Mouse (Mus musculus) Patski (cell line): ENCODE measurements at regions not wholly inside any gene's neighbourhood (a gene's known extent, or its start where the extent isn't known, plus 50 kb on each side); places are given as distances from the start of the nearest gene placed in this dataset.
"Not testable (repeated sequence)": the region's sequence is repeated elsewhere in the genome, so short reads cannot be mapped to it uniquely, and the experiment has no call there.

Source experiments
- ATAC-seq: fragments of 100-300 bp; one replicate; pipeline ENCODE4 v1.8.0; 2021
- CTCF ChIA-PET: fragments of 350-600 bp; sonication (Branson Sonifier 250); formaldehyde crosslinking; loops from one replicate; lab custom pipeline; 2022; ENCODE audit warnings: inconsistent platforms; lab: Charles Lee
- POLR2A ChIA-PET: fragments of 350-600 bp; sonication (Branson Sonifier 250); formaldehyde crosslinking; loops from one replicate; lab custom pipeline; 2022; ENCODE audit warnings: antibody characterized with exemption, inconsistent platforms; lab: Charles Lee
- DNase-seq: peaks from one replicate; pipeline ENCODE4 v3.0.0-alpha.2; 2011; ENCODE audit warnings: low read depth, low spot score
- H3K27me3 ChIP-seq: fragments of 371-371 bp; one replicate; pipeline ENCODE4 v1.5.1; 2021
- CTCF ChIP-seq: fragments of 100-300 bp; IDR thresholded peaks from one replicate; pipeline ENCODE4 v1.5.1; 2021
- in situ Hi-C: fragments of 300-500 bp; cut with MboI; formaldehyde crosslinking; loops from 3 replicates; pipeline ENCODE4 v1.11.1; 2018; ENCODE audit warnings: low pct_unique_long_range_greater_than_20kb, mixed read lengths

DNA sequence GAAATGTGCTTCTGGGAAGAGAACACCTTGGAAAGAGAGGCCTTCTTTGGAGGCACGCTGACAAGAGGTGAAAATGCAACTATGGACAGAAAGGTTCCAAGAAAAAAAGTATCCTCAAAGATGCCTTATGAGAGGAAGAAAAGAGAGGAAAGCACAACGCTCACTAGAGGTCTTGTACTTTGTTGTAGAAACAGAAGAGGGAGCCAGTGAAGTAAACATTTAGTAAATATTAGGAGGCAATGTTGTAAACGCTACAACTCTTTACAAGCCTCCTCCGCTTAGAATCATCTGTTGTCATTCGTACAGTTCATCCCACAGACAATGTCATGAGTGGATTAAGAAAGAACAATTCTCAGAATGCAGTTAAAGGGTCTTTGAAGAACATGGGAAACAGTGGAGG, 77.4 kb downstream of the Tfpi2 start:
- in situ Hi-C loops: no loop called here
- DNase-seq (no peak), ATAC-seq (no peak)
- ChIA-PET POLR2A (no interaction called here), CTCF (no interaction called here)
- no peak for TF ChIP-seq CTCF
- peaks cover 66% of the 10 kb centered on the region for H3K27me3 ChIP-seq

DNA sequence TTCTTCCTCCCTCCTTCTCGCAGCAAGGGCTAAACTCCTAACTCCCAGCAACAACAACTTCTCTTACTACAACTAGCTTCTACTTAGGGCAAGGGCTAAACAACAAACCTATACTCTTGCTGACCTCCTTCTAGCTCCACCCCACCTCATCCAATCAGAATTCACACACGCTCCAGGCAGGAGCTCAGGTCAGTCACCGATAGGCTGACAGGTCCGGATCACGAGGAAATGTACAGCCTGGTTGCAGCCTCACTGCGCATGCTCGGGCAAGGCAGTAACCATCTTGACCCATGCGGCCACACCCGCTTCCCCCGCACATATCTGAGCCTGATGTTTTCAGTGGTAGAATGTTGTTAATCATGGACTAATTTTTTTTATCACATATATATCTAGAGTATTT, 84.0 kb downstream of the Tfpi2 start:
- no peak for DNase-seq
- peaks cover 71% of the 10 kb centered on the region for H3K27me3 ChIP-seq
- in situ Hi-C loops: no loop called here
- ATAC-seq: no peak
- ChIA-PET POLR2A (no interaction called here), CTCF (no interaction called here)
- TF ChIP-seq CTCF: no peak

DNA sequence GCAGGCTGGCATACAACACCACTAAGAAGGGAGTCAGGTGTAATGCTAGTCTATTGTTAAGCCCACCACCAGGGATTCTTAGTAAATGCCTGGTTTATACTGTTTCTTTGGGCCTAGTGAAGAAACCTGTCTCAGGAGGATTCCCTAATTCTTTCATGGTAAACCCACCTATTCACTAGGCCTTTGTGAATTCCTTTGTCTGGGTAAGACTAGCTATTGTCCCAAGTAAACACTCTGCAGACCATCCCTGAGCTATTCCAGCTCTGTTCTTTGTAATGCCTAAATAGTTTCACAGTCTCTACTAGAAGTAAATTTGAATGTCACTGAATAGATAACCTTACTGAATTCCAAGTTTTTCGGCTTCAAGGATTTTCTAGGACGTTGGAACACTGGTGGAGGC, 111.3 kb upstream of the Calcr start:
- H3K27me3 ChIP-seq: peaks cover 12% of the 10 kb centered on the region
- POLR2A ChIA-PET, CTCF ChIA-PET, ATAC-seq, in situ Hi-C loops, DNase-seq: not testable (repeated sequence)

DNA sequence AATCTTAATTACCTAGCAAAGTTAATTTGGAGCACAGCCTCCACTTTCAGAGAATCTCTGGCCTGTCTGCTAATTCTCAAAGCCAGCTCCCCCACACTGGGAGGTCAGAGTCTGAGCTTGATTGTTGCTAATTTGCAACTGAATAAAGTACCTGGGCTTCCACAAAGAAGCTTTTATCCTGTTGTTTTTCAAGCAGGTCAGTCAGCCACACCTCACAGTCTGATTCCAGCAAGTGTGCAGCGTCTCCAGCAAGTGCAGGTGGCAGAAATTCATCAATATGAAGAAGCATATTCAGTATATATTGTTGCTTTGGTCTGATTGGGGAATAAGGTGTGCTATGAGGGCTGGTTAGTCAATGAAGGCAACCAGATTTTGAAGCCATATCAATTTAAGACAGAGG, 110.3 kb upstream of the Calcr start:
- CTCF ChIA-PET, ATAC-seq, POLR2A ChIA-PET: not testable (repeated sequence)

DNA sequence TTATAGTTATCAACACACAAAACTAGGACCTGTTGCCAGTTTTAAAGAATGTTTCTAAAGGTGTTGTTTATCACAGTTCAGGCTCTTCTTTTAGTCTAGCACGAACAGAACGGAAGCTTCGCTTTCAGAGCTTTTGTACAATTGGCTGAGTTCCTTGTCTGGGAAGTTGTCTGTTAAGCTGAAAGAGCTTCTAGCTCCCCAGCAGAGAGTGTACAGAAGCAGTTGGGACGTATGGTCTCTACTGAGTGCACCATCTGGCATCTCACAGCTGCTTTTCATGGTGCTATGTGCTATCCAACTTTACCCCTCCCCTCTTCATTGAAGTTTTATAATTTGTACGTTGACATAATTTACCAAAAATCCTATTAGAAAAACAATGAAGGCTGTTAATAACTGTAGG, 96.5 kb upstream of the Calcr start:
- in situ Hi-C loops: no loop called here
- POLR2A ChIA-PET: no interaction called here
- CTCF ChIA-PET: no interaction called here

More for the DNA sequence above, 110.3 kb upstream of the Calcr start:
- H3K27me3 ChIP-seq: peaks cover 12% of the 10 kb centered on the region
- in situ Hi-C loops, DNase-seq: not testable (repeated sequence)

DNA sequence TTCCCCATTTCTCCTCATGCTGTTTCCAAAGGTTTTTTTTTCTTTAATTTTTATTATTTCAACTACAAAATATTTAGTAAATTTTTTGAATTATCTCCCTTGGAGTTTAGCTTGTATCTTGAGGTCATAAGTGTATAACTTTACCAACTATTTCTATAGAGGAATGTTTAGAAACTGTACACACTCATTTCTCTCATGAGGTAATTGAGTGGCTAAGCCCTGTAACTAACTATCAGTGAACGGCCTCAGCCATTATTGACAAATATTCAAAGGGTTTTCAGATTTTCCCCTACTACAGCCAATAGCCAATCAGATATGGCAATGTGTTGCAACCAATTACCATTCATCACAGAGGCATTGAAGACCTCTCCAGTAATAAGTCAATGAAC, 96.1 kb upstream of the Calcr start:
- peaks cover 30% of the 10 kb centered on the region for H3K27me3 ChIP-seq
- ChIA-PET POLR2A (no interaction called here), CTCF (no interaction called here)
- in situ Hi-C loops: no loop called here
- no peak for ATAC-seq
- no peak for DNase-seq
- no peak for TF ChIP-seq CTCF

More for the DNA sequence above, 96.5 kb upstream of the Calcr start:
- DNase-seq (no peak), ATAC-seq (no peak)
- H3K27me3 ChIP-seq: peaks cover 35% of the 10 kb centered on the region
- TF ChIP-seq CTCF: no peak

DNA sequence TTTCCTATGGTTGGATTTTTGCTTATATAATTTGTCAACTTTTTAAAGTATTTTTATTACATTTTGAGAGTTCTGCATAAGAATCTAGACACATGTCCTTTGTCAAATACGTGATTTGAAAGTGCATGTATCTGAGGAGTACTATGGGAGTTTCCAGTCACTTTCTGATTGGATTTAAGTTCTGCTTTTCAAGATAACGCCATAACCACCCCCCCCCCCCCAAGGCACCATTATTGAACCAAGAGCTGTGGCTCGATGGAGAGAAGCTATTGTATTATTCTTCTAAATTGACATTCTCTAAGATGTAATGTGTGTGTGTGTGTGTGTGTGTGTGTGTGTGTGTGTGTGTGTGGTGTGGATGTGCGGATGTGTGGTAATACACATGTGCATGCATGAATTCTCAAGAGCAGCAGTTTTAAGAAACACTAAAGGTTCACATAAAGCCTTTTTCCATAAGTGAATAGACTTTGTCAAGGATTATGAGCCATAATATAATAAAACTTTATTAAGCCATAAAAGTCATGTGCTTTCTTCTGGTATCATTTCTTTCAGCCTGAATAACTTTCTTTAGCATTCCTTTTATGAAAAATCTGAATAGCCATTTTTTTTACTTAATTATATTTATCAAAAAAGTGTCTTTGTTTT, 95.5 kb upstream of the Calcr start:
- in situ Hi-C loops: no loop called here
- no peak for ATAC-seq
- ChIA-PET POLR2A (no interaction called here), CTCF (no interaction called here)
- H3K27me3 ChIP-seq: peaks cover 30% of the 10 kb centered on the region
- no peak for DNase-seq
- TF ChIP-seq CTCF: no peak

DNA sequence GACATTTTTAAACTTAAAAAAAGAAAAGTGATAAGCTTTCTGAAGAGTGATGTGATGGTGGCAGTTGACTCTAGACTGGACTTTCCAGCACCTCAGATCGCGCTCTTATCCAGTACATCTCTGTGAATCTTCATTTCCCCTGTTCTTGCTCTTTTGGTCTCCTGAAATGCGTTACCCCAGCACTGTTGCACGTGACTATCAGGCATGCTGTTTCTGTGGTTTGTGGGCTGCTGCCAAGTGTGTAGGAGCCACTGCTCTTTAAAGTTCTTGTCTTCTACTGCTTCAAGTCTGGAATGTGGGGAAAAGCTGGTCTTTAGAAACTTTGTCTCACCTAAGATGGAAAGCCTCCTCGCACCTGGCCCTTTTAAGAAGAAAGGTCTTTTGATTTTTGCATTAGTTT, 85.6 kb upstream of the Calcr start:
- no peaks in the 10 kb centered on the region for H3K27me3 ChIP-seq
- in situ Hi-C loops: no loop called here
- ChIA-PET CTCF (no interaction called here), POLR2A (no interaction called here)
- ATAC-seq: no peak
- no peak for DNase-seq
- no peak for TF ChIP-seq CTCF
